Mouse (Mus musculus) C2C12 (cell line): Measurements from ENCODE around the gene Reep1.

Experiments
- CEBPB ChIP-seq: IDR thresholded peaks from one replicate; pipeline ENCODE4 v1.6.1; 2011; ENCODE audit warnings: low read depth, mild to moderate bottlenecking, control low read depth, moderate library complexity
- CTCF ChIP-seq: IDR thresholded peaks from one replicate; pipeline ENCODE4 v1.5.1; 2011; ENCODE audit not compliant: control insufficient read depth, insufficient read depth, insufficient read length
- FOSL1 ChIP-seq: IDR thresholded peaks from one replicate; pipeline ENCODE4 v1.8.0; 2011; ENCODE audit warnings: mild to moderate bottlenecking, low read length; ENCODE audit not compliant: poor library complexity, insufficient read depth, severe bottlenecking
- MAX ChIP-seq: IDR thresholded peaks from one replicate; pipeline ENCODE4 v1.6.1; 2011; ENCODE audit warnings: mild to moderate bottlenecking, control low read depth
- MYOD1 ChIP-seq: IDR thresholded peaks from one replicate; pipeline ENCODE4 v1.6.1; 2011; ENCODE audit warnings: low read depth; ENCODE audit not compliant: control insufficient read depth, insufficient read length
- MYOG ChIP-seq: IDR thresholded peaks from one replicate; pipeline ENCODE4 v1.6.1; 2011; ENCODE audit not compliant: control insufficient read depth, insufficient read length; ENCODE audit errors: extremely low read depth
- USF1 ChIP-seq: IDR thresholded peaks from one replicate; pipeline ENCODE4 v1.6.1; 2011; ENCODE audit warnings: low read depth, mild to moderate bottlenecking, control low read depth, moderate library complexity

DNA sequence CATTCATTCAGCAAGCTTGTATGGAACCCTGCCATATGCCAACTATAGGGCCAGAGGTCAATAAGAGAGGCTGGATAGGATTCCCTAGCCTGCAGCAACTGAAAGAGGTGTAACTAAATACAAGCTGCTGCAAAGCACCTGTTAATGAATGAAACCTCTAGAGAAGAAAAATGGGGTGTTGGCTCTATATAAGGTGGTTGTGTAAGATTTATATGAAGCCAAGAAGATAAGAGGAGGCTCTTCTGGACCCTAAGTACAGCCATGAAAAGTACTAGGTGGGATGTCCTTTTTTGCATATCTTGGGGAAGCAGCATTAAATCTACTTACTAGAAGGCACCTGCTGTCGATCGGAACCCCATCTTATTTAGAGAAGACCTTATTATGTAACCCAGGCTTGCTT lies 12.2 kb upstream of the Reep1 start:
- no peak for TF ChIP-seq CTCF
- TF ChIP-seq MAX: no peak
- no peak for TF ChIP-seq USF1
- no peak for TF ChIP-seq MYOG
- TF ChIP-seq FOSL1: no peak
- TF ChIP-seq CEBPB: no peak
- TF ChIP-seq MYOD1: no peak
